Mouse (Mus musculus): ENCODE results near the gene Tnrc6b. TPM values are rescaled to one million over a fixed set of nuclear protein-coding genes. Genes with fewer than 3 reads are reported as not detected.

The Tnrc6b gene
- 9.4 and 17.1 TPM in 2 replicates for polyA plus RNA-seq (2012; rRNA removed; ENCODE audit: low replicate concordance)

GRCm38 (mm10) chr15:80710608-80711363 lies at the start of gene Tnrc6b:
TSS of gene Tnrc6b (plus strand) at chr15:80711313.

GRCm38 (mm10) chr15:80671295-80672252 lies 39.5 kb upstream of the Tnrc6b start, which contains the start of gene Fam83f:
TSS of gene Fam83f (plus strand) at chr15:80671847.

DNA sequence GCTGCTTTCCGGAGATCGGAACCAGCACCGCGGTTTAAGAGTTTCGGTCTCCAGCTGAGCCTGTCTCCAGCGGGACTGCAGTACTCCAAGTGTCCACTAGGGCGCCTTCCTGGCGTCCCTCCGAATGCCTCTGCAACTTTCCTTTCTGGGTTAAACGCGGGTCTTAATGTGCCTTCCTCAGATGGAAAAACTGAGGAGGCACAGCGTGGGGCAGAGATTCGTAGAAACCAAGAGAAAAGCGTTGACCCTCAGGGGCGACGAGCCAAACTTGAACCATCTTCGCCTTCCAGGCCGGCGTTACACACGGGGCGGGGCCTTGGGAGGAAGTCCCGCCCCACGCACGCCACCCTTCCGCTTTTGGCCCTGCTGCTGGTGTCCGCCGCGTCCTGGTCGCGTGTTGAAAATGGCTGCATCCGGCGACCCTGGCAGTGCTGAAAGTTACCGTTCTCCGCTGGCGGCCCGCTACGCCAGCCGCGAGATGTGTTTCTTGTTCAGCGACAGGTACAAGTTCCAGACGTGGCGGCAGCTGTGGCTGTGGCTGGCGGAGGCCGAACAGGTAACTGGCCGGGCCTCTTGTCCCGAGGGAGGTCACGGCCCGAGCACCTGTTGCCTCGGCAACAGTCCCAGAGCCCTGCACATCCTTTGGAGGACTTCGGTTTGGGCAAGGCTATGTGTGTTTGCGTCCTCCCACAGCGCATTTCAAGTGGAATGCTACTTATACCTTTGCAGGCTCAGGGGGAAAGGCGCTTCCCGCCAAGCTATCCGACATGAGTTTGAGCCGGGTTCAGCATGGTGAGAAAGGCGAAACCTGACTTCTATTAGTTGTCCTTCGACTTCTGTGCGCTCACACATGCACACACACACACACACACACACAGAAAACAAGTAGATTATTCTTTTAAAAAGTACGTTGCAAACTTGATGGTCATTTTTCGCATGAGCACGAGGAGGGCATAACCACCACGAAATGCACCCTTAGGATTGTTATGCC lies 237.3 kb downstream of the Tnrc6b start, which contains the start of gene Adsl:
Gene Adsl, plus strand, starts transcription at position 346 of the 991 bp plus-strand sequence.

DNA sequence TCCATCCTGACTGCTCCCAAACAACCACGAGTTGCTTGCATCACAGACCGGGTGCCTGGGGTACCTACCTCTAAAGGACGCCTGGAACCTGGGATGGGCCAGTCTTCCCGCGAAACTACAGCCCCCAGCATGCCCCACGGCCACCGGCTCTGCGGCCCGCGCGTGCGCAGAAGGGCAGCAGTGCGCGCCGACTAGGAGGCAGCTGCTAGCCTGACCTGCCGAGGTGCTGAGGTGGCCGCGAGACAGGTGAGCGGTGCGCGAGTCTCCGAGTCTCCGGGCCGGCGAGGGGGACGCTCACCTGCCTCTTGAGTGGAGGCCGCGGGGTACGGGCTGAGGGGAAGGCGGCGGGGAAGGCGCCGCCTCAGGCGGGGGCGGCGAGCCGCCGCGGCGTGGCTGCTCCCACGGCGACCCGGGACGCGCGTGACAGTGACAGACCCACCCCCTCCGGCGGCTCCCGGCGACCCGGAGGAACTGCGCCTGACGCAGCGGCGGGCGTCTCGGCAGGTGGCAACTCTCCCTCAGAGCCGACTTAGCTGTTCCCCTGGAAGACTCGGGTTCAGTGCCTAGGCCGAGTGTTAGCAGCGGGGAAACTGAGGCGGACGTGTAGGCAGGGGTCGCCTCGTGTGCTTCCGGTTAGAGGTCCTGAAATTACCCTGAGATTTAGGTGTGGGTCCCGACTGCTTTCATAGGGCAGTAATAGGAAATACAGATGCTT lies 266.7 kb downstream of the Tnrc6b start, which contains the start of gene Sgsm3:
Gene Sgsm3, plus strand, starts transcription at position 146 of the 715 bp plus-strand sequence.

Other genes starting within 250 kb of the Tnrc6b start
- 0.04 TPM in 1 of 2 replicates, not detected in the other for gene Enthd1, start 146.2 kb upstream of the Tnrc6b start, polyA plus RNA-seq (2012; rRNA removed; ENCODE audit: low replicate concordance)
- 0.79 and 1.3 TPM in 2 replicates for gene Grap2, start 138.7 kb upstream of the Tnrc6b start, polyA plus RNA-seq (2012; rRNA removed; ENCODE audit: low replicate concordance)
- 1.4 and 2.0 TPM in 2 replicates for gene Fam83f, start 39.5 kb upstream of the Tnrc6b start, polyA plus RNA-seq (2012; rRNA removed; ENCODE audit: low replicate concordance)
- 57.5 and 81.2 TPM in 2 replicates for gene Adsl, start 237.2 kb downstream of the Tnrc6b start, polyA plus RNA-seq (2012; rRNA removed; ENCODE audit: low replicate concordance)

Measured in subcutaneous adipose tissue, adult 2 months (tissue).